Mouse (Mus musculus) right cerebral cortex, postnatal 10 days (tissue): ENCODE measurements around the gene Ubqlnl.

Source experiments
- DNase-seq, 2 experiments: peaks; one replicate each; pipeline ENCODE4 v3.0.0; 2021; ENCODE audit warnings: low spot score in 2 of 2

Gene Ubqlnl

DNA sequence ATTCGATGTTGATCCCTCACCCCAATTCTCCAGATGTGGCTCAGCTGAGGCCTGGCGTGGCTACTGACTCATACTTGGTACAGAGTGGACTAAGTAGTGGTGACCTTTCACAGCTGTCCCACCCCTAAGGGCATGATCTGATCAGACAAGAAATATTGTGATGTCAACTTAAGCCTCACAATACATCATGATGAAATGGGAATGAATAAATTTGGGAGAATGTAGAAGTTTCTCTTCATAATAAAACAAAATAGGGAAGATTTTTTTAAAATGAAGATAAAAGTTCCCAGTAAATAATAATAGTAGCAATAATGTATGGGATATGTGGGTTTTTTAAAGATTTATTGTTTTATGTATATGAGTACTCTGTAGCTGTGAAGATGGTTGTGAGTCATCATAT, at the start of gene Ubqlnl:
Gene Ubqlnl (minus strand): TSS at position 101 of the 400 bp plus-strand sequence.
- no peak for DNase-seq

DNA sequence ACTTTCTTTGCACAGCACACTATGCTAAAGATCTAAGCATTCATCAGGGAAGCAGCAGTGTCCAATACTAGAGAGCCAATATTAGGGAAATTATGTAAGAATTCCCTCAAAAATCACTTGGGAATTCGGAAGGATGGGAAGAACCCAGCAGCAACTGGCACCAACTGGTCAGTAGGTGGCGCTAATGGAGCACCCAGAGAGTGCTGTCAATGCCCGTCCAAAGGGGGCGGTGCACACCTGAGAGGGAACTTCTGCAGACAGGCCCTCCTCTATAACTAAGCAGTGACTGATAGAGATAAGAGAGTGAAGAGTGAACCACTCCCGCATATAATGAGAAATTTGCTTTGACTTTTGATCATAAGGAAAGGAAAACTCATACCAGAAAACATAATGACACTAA, 49.5 kb upstream of the Ubqlnl start:
- DNase-seq = peak in 1 of 2 experiments; percentile 48

DNA sequence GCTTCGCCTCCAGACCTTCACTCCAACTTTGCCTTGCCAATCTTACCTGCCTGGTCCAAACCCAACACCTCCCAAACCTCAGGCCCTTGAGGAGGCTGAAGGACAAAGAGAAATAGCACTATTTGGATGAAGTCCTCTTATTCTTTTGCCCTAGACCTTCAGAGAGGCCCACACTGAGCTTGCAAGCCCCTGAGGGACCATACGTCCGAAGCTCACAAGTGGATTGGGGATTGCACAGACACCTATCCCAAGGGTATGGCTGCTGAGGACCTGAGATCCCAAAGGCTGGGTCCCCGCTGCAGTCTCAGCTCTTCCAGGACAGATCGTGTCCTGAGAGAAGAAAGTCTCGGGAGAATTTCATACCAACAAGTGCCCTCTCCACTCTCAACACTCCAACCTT, 45.5 kb upstream of the Ubqlnl start, which contains the start of gene Olfr649:
Gene Olfr649 (minus strand): TSS at position 101 of the 400 bp plus-strand sequence.
- DNase-seq = no peak

DNA sequence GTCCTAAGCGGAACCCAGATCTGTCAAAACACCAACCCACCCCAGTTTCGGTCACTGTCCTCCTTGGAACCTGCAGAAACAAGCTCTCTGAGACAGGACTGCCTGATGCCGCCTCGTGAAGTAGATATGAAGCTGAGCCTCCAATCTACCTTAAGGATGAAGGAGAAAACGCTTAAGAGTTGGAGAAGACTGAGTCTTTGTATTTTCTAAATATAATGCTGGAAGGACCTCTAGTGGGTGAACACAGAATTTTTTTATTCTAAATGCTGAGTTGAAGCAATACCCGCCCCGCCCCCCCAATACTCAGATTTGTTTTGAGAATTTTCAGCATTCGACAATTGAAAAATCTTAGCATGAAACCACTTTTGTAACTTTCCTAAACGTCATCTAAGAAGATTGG, 40.9 kb upstream of the Ubqlnl start:
- DNase-seq = no peak

DNA sequence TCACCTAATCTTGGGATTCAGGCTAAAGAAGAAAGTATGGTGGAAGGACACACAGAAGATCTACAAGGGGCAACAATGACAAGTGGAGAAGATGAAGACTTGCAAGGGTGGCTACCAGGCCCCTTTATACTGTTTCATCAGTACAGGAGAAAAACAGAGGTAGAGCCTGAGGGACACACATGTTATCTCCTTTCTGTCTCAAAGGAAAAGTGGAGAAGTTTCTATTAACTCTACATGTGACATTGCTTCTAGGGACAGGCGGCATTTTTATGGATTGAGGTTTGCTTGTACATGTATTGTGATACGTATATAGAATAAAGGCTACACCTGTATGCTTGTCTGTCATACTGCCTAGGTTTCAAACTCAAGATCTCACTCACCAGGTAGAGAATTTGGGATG, 32.9 kb upstream of the Ubqlnl start, which contains the start of gene Olfr648:
Gene Olfr648 (minus strand): TSS at position 101 of the 400 bp plus-strand sequence.
- no peak for DNase-seq

DNA sequence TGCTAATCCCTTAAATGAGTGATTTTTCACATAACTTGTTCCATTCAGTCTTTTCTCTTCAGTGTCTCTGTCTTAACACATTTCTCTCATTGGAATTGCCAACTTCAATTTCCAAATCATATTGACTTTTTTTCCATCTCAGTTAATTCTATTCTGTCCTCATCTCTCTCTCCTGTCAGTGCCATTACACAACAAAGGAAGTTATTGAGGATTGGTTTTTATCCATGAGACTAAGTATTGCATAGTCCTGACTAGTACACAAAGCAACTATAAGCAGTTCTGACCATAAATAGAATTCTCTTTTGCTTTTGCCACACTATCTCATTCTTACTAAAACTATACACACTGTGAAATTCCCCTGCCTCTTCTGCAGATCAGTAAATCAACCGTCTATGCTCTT, 28.7 kb upstream of the Ubqlnl start:
- DNase-seq = no peak

- no peak for DNase-seq
These were observed 28.2 kb upstream of the Ubqlnl start for GRCm38 (mm10) chr7:104178422-104179054.

DNA sequence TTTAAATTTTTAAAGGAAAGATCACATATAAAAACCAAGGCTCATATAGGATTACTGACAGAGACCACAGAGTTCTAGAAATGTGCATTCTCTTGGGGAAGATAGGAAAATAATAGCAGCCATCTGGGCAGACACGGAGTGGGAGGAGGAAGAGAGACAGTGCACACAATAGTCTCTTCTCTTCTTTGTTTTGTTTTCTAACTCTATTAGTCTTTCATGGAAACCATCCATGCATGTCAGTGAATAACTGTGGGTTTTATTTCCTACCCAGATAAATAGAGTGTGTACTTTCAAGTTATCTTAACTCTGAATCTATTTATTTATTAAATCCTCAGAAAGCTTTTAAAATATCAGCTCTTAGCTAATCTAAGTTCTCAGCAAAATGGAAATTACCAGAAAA, 24.7 kb upstream of the Ubqlnl start:
- no peak for DNase-seq

DNA sequence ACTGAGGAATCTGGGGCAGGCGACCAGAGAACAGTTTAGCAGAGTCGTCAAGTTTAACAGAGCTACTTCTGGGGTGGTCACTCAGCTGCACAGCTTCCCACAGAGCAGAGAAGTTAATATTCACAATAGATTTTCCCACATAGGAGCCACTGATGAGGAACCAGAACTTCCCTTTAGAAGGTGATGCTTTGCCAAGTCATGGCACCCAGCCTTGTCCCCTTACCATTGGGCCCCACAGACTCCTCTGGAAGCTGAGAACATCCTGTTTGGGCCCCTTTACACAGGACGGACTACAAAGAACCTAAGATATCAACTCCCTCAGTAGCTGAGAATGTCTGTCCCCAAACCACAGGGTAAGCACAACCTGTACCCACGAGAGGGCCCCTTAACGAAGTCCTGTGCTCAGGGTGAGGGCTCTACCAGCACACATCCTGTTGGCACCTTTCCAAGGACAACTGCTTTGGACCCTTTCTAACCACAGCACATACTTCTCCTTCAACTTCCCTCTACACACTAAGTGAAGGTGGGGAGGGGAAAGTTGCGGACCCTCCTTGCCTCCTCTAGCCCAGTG, 19.4 kb upstream of the Ubqlnl start:
- DNase-seq = peak in 1 of 2 experiments; percentile 22

DNA sequence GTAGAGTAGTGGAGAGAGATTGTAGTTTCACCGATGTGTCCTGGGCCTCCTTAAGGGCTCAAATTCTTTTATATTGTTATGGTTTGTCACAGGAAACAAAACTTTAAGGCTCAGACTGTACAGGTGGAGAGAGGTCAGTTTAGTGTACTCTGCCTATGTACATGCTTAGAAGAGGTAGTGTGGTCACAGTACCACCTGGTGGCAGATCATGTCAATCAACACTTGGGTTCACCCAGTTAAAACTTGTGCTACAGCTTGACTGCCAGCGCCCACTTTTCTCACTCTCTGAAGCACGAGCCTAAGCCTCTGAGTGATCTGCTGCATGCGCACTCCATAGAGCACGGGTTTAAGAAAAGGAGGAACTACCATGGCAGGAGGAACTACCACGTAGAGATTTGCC, 16.7 kb upstream of the Ubqlnl start:
- no peak for DNase-seq

- no peak for DNase-seq
These were observed 7.2 kb downstream of the Ubqlnl start, which contains the start of gene Ubqln3 for GRCm38 (mm10) chr7:104143179-104143578. Gene Ubqln3 (minus strand): TSS chr7:104143279.

GRCm38 (mm10) chr7:104137305-104137704, 13.1 kb downstream of the Ubqlnl start, which contains the start of gene Olfr643:
Gene Olfr643 (minus strand): TSS chr7:104137405.
- no peak for DNase-seq

DNA sequence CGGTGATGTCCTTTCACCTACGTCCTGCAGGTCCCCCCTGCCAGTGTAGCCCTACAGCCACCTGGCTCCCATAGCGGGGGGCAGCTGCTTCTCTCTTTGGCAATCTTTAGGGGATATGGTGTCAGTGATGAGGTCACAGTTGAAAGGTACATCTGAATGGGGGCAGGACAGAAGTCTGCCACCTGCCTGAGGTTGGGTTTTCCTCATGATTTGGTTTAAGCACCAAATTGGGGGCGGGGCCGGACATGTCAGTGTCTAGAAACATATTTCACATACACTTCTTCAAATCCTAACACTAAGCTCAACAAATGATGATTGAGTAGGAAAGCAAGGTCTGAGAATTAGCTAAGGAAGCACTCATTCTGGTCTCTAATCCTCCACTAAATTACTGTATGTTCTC, 20.6 kb downstream of the Ubqlnl start, which contains the start of gene Ubqln5:
Gene Ubqln5 (minus strand): TSS at position 101 of the 400 bp plus-strand sequence.
- no peak for DNase-seq

DNA sequence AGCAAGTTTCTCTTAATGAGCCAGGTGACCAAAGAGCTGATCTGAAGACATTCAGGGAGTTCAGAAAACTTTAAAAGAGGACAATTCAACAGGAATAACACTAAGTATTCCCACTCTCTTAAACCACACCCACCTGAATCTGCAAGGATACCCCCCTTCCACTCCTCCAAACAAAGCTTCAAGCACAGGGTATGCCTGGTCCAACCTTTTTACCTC, 45.7 kb downstream of the Ubqlnl start, which contains the start of gene Olfr646:
Gene Olfr646 (plus strand): TSS at position 117 of the 216 bp plus-strand sequence.
- DNase-seq = no peak

- DNase-seq = no peak
These were observed 46.2 kb downstream of the Ubqlnl start for GRCm38 (mm10) chr7:104103913-104104756.
